ENCODE assay signal across 13 mouse cellular contexts in genomic region chr7:64856526-64857082, GRCm38 (mm10). TPM values are rescaled to one million over a fixed set of nuclear protein-coding genes. Genes with fewer than 3 reads are reported as not detected.
DNase-seq lines count a peak whose midpoint lies in the region; ATAC-seq and TF ChIP-seq lines count a peak whose summit lies in the region.
"Had no signal": no experiment of that assay in that cellular context is flagged by ENCODE, and none has a peak within 500 bp of the region (broad histone marks: within the 10 kb centered on the region; RNA-seq: fewer than 3 reads in every experiment).

No protein-coding gene starts in this region.

- peak overlapping the region; percentile 67 for H3K4me3 ChIP-seq in gastrocnemius, adult 2 months
- peak overlapping the region; percentile 27 for H3K4me3 ChIP-seq in embryonic facial prominence, embryonic 14.5 days (ENCODE audit: low read depth, low read length)
- H3K4me3 ChIP-seq: heart, adult 2 months; liver, embryonic 13.5 days had no signal

- H3K9me3 ChIP-seq in embryonic facial prominence, embryonic 14.5 days (ENCODE audit: control insufficient read depth, low read length) = no peaks in the 10 kb centered on the region
- H3K9me3 ChIP-seq: liver, embryonic 13.5 days had no signal

- ATAC-seq in embryonic facial prominence, embryonic 14.5 days (ENCODE audit: low read depth) = peak; percentile 77

- intact Hi-C loops in gastrocnemius, adult 2 months (cut with DNase I) = no loop called here

- H3K4me2 ChIP-seq in embryonic facial prominence, embryonic 14.5 days (ENCODE audit: low read depth, low read length) = peak overlapping the region; percentile 48
- H3K4me2 ChIP-seq: liver, embryonic 13.5 days had no signal

- H3K27me3 ChIP-seq in embryonic facial prominence, embryonic 14.5 days (replicated peaks; ENCODE audit: control insufficient read depth, insufficient read depth, low read length) = no peaks in the 10 kb centered on the region
- H3K27me3 ChIP-seq: liver, embryonic 13.5 days had no signal

- H3K9ac ChIP-seq in embryonic facial prominence, embryonic 14.5 days (ENCODE audit: low read depth, low read length) = no peak overlapping the region
- H3K9ac ChIP-seq: liver, embryonic 13.5 days had no signal

- no peak for DNase-seq in gastrocnemius, adult 2 months
- DNase-seq in gastrocnemius, adult 18-20 months (ENCODE audit: low spot score) = no peak
- peak; percentile 12 for DNase-seq in retina, embryonic 14.5 days (ENCODE audit: low spot score)
- DNase-seq in retina, postnatal 1 day = no peak
- DNase-seq in embryonic facial prominence, embryonic 14.5 days (ENCODE audit: low spot score) = peak; percentile 86
- no peak for DNase-seq in lung, postnatal 14 days
- no peak for DNase-seq in thymus, postnatal 36 days
- DNase-seq: heart, adult 2 months; heart, postnatal 4 days; kidney, adult 9 months; layer of hippocampus, postnatal 36 days; liver, embryonic 13.5 days; lung, postnatal 4 days had no signal

- peak overlapping the region; percentile 35; the same call in 1 of the 2 replicates for H3K27ac ChIP-seq in gastrocnemius, adult 2 months
- H3K27ac ChIP-seq in embryonic facial prominence, embryonic 14.5 days (replicated peaks; ENCODE audit: low read depth, low read length) = peak overlapping the region; percentile 74
- H3K27ac ChIP-seq: heart, adult 2 months; liver, embryonic 13.5 days had no signal

- no peaks in the 10 kb centered on the region for H3K36me3 ChIP-seq in embryonic facial prominence, embryonic 14.5 days (ENCODE audit: control insufficient read depth, insufficient read depth, low read length)
- H3K36me3 ChIP-seq: liver, embryonic 13.5 days had no signal

- no peak for TF ChIP-seq CTCF in gastrocnemius, adult 2 months (IDR thresholded peaks at IDR 0.05)

- WGBS in embryonic facial prominence, embryonic 14.5 days = 47% methylated on average over 12 of the region's 12 CpGs

- H3K4me1 ChIP-seq in embryonic facial prominence, embryonic 14.5 days (ENCODE audit: control insufficient read depth, insufficient read depth, low read length) = no peaks in the 10 kb centered on the region
- H3K4me1 ChIP-seq: liver, embryonic 13.5 days had no signal

RNA-seq across cellular contexts. Expression of gene Nsmce3, which starts 16.2 kb away (rescaled TPM):
- total RNA-seq in gastrocnemius, adult 2 months (2021) = 1 to 10 TPM; 2.2 to 2.7 TPM
- 1 to 10 TPM; 2.5 to 2.6 TPM for total RNA-seq in gastrocnemius, adult 18-20 months (2021)
- 11.4 and 12.0 TPM in 2 replicates for polyA plus RNA-seq in embryonic facial prominence, embryonic 14.5 days (2014; fragmentation: Nextera tagmentation; extraction: Ambion mirVana)

Comparison
In these comparisons a context has a peak if more than half of its experiments do, and no peak if none do; other contexts are left out.
1. DNase-seq: peak in retina, embryonic 14.5 days (single experiment) and embryonic facial prominence, embryonic 14.5 days (single experiment); none in gastrocnemius, adult 2 months (single experiment), gastrocnemius, adult 18-20 months (single experiment), retina, postnatal 1 day (single experiment), lung, postnatal 14 days (single experiment) and thymus, postnatal 36 days (0 of 2).